Mouse (Mus musculus): ENCODE measurements around the gene Trim63. TPM values are rescaled to one million over a fixed set of nuclear protein-coding genes. Genes with fewer than 3 reads are reported as not detected.
A peak's percentile ranks its signal among the peaks of the same experiment; 100 is the strongest.

Trim63 gene
- total RNA-seq, 4 experiments from 2014 or later: 164 to 261 (median 195) TPM

- no peak for DNase-seq (ENCODE audit: low spot score)
These were observed 50.4 kb downstream of the Trim63 start for GRCm38 (mm10) chr4:134365280-134365679.

GRCm38 (mm10) chr4:134370649-134371221, 55.8 kb downstream of the Trim63 start:
- DNase-seq (ENCODE audit: low spot score): no peak

- DNase-seq (ENCODE audit: low spot score): no peak
These were observed 56.5 kb downstream of the Trim63 start for GRCm38 (mm10) chr4:134371316-134371855.

- peak; percentile 65 for DNase-seq (ENCODE audit: low spot score)
These were observed 57.4 kb downstream of the Trim63 start for GRCm38 (mm10) chr4:134372294-134372747.

- no peak for DNase-seq (ENCODE audit: low spot score)
These were observed 58.4 kb downstream of the Trim63 start for GRCm38 (mm10) chr4:134373295-134373694.

GRCm38 (mm10) chr4:134374306-134374705, 59.4 kb downstream of the Trim63 start:
- DNase-seq (ENCODE audit: low spot score): no peak

GRCm38 (mm10) chr4:134378089-134378615, 63.2 kb downstream of the Trim63 start:
- DNase-seq (ENCODE audit: low spot score): no peak

Other genes starting within 250 kb of the Trim63 start
- 1 to 10 TPM; 1.6 to 4.8 (median 2.7) TPM for gene Cd52, start 220.0 kb upstream of the Trim63 start, total RNA-seq (2022)
- gene Ubxn11, start 212.6 kb upstream of the Trim63 start, total RNA-seq (2022): 1 to 10 TPM; 1.5 to 3.5 (median 2.5) TPM
- 10 to 100 TPM; 31.3 to 41.3 (median 35.0) TPM for gene Sh3bgrl3, start 186.3 kb upstream of the Trim63 start, total RNA-seq (2022)
- gene Cep85, start 128.0 kb upstream of the Trim63 start, total RNA-seq (2022): 10 to 100 TPM; 58.4 to 62.7 (median 60.5) TPM
- gene Gm7534, start 112.1 kb upstream of the Trim63 start, total RNA-seq (2022): not detected
- gene Catsper4, start 87.7 kb upstream of the Trim63 start, total RNA-seq (2022): under 1 TPM in 1 of 4 experiments, not detected in 3; 0.14 TPM
- gene Cnksr1, start 76.7 kb upstream of the Trim63 start, total RNA-seq (2022): 1 to 10 TPM; 7.5 to 9.2 (median 8.5) TPM
- not detected for gene E130218I03Rik, start 71.5 kb upstream of the Trim63 start, total RNA-seq (2022)
- gene Zfp593, start 69.5 kb upstream of the Trim63 start, total RNA-seq (2022): 1 to 10 TPM; 3.8 to 4.3 (median 4.0) TPM
- not detected for gene Gm30191, start 68.2 kb upstream of the Trim63 start, total RNA-seq (2022)
- 1 to 10 TPM; 6.1 to 8.0 (median 7.3) TPM for gene Grrp1, start 61.0 kb upstream of the Trim63 start, total RNA-seq (2022)
- gene Pdik1l, start 27.2 kb upstream of the Trim63 start, total RNA-seq (2022): 1 to 10 TPM; 6.2 to 7.6 (median 6.7) TPM
- under 1 TPM; 0.32 to 0.94 (median 0.55) TPM for gene Slc30a2, start 28.1 kb downstream of the Trim63 start, total RNA-seq (2022)
- 10 to 100 TPM; 20.5 to 28.9 (median 23.9) TPM for gene Extl1, start 68.7 kb downstream of the Trim63 start, total RNA-seq (2022)
- gene Pafah2, start 81.2 kb downstream of the Trim63 start, total RNA-seq (2022): 10 to 100 TPM in 1 of 4 experiments, 1 to 10 TPM in 3; 6.8 to 10.7 (median 9.1) TPM
- gene Stmn1, start 153.2 kb downstream of the Trim63 start, total RNA-seq (2022): 10 to 100 TPM; 20.8 to 26.2 (median 22.0) TPM
- 10 to 100 TPM; 15.8 to 28.8 (median 20.2) TPM for gene Paqr7, start 181.6 kb downstream of the Trim63 start, total RNA-seq (2022)
- gene Aunip, start 195.9 kb downstream of the Trim63 start, total RNA-seq (2022): under 1 TPM in 1 of 4 experiments, not detected in 3; 0.20 TPM
- gene Mtfr1l, start 220.3 kb downstream of the Trim63 start, total RNA-seq (2022): 100 to 1,000 TPM; 182 to 213 (median 198) TPM
- 10 to 100 TPM; 17.1 to 20.4 (median 19.4) TPM for gene Selenon, start 237.0 kb downstream of the Trim63 start, total RNA-seq (2022)

All from heart, adult 8-10 months (tissue).